Mouse (Mus musculus): ENCODE measurements around the gene Arih2. TPM values are rescaled to one million over a fixed set of nuclear protein-coding genes. Genes with fewer than 3 reads are reported as not detected.

Gene Arih2
- polyA plus RNA-seq, 1 experiment from 2014 or later = 36.6 TPM

DNA sequence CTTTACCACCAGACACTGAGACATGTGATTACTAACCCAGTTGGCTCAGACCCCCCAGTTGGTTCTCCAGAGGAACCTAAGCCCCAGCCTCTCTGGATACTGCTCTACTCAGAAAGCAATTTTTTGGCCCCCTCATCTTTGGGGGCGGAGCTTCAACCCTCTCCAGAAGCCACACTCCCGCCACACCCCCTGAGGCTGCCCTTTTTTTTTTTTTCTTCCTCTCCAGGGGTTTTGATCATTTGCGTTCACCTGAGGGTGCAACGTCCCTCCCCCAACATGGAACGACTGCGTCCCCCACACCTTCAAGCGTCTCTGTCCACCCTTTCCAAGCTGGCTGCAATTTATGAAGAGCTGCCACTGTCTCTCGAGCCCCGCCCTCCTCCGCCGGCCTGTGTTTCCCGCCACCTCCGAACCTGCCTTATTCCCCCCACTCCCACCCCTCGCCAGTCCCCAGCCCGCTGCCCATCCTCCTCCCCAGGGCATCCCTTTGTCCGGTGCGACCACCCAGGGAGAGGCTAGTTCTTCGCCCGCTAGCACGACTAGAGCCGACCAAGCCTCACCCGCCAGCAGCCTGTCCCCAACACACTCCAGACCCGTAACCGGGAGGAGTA lies 71.1 kb downstream of the Arih2 start:
- peak overlapping the region; percentile 84 for H3K4me3 ChIP-seq
- peaks cover 59% of the 10 kb centered on the region for H3K4me1 ChIP-seq
- ATAC-seq (ENCODE audit: extremely low read depth, insufficient number of reproducible peaks, low FRiP score, low TSS enrichment) = no peak
- H3K27ac ChIP-seq (replicated peaks) = peak overlapping the region; percentile 96
- peaks cover 69% of the 10 kb centered on the region for H3K36me3 ChIP-seq
- H3K9ac ChIP-seq = peak overlapping the region; percentile 98
- no peaks in the 10 kb centered on the region for H3K27me3 ChIP-seq (replicated peaks)
- peak overlapping the region; percentile 78 for H3K4me2 ChIP-seq
- WGBS = under 1% methylated on average over 24 of the region's 24 CpGs
- no peaks in the 10 kb centered on the region for H3K9me3 ChIP-seq

DNA sequence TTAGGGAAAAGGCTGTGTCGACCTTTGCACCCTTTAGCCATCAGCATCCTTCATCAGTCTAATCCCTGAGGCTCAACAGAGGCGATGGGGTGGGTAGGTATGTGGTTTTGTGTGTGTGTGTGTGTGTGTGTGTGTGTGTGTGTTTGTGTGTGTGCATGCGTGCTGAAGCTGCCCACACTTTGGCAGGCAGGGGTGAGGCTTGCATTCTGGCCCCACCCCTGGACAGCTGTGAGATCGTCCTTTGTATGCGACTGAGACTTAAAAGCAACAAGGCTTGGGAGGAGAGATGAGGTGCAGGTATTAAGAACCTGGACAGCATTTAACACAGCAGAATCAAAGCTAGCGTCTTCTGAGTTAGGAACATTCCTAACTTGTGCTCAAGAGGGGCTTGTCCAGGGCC lies 72.2 kb downstream of the Arih2 start:
- Histone ChIP-seq H3K4me2 (peak overlapping the region; percentile 78), H3K4me1 (peaks cover 56% of the 10 kb centered on the region), H3K36me3 (peaks cover 69% of the 10 kb centered on the region), H3K27ac (replicated peaks) (no peak overlapping the region), H3K4me3 (peak overlapping the region; percentile 84), H3K27me3 (replicated peaks) (no peaks in the 10 kb centered on the region), H3K9me3 (no peaks in the 10 kb centered on the region), H3K9ac (peak overlapping the region; percentile 98)
- ATAC-seq (ENCODE audit: extremely low read depth, insufficient number of reproducible peaks, low FRiP score, low TSS enrichment) = no peak
- WGBS = 56% methylated on average over 6 of the region's 6 CpGs

DNA sequence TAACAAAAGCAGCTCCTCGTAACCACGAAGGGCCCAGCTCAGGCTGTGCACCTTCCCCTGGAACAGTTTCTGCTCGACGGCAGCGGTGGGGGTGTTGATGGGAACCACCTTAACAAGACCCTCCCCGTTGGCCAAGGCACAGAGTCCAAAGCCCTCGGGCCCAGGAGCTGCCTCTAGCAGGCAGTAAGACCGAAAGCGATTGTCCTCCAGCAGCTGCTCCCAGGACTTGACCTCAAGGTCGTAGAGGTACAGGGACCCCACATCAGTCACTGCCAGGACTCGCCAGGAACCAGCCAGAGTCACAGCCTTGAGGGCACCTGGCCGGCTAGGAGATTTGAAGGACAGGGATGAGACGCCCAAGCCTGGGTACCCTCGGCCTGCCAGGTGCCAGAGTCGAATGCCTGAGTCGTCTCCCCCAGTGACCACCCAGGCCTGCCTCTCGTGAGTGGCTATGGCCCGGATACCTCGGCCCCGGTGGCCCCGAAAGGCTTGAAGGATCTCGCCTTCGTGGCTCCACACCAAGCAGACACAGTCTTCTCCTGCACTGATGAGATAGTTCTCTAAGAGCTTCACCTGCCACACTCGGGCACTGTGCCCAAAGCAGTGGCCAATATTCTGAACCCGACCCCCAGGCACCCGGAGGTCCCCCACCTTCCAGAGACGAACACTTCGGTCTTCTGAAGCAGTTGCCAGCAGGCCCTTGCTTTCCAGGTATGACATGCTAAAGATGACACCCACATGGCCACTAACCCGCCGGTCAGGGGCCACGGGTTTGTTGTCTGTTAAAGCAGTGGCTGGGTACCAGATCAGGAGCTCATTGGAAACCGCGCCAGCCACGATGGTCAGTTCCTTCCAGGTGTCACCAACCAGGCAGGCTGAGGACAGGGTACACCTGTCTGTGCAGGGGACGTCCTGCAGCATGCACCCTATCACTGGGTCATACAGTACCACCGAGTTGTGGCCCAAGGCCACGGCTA lies 73.6 kb downstream of the Arih2 start:
- Histone ChIP-seq H3K9ac (0 out of 2 replicates have a peak overlapping the region, but pooled peaks have one; percentile 30), H3K4me3 (no peak overlapping the region), H3K27ac (replicated peaks) (no peak overlapping the region), H3K4me2 (no peak overlapping the region), H3K36me3 (peaks cover 69% of the 10 kb centered on the region), H3K9me3 (no peaks in the 10 kb centered on the region), H3K4me1 (peaks cover 60% of the 10 kb centered on the region), H3K27me3 (replicated peaks) (no peaks in the 10 kb centered on the region)
- WGBS = 82% methylated on average over 37 of the region's 37 CpGs
- no peak for ATAC-seq (ENCODE audit: extremely low read depth, insufficient number of reproducible peaks, low FRiP score, low TSS enrichment)

DNA sequence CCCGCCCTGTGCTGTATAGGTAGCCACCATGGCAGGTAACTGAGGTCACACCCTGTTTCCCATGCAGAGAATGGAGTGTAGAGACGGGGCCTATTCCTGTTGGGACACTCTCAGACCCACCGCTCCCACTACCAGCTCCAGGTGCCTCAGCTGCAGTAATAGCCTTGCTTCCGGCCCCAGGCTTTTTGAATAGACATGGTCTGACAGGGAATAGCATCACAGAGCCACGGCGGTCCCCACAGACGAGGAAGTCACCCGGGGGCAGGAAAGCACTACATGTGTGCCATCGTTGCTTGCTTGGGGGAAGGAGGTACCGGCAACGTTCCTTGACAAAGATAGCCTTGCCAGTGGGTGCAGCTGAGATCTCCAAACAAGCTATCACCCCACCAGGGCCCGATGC lies 74.3 kb downstream of the Arih2 start:
- peaks cover 66% of the 10 kb centered on the region for H3K4me1 ChIP-seq
- no peak overlapping the region for H3K4me2 ChIP-seq
- H3K9ac ChIP-seq = 0 out of 2 replicates have a peak overlapping the region, but pooled peaks have one; percentile 30
- H3K9me3 ChIP-seq = no peaks in the 10 kb centered on the region
- H3K27me3 ChIP-seq (replicated peaks) = no peaks in the 10 kb centered on the region
- H3K4me3 ChIP-seq = no peak overlapping the region
- ATAC-seq (ENCODE audit: extremely low read depth, insufficient number of reproducible peaks, low FRiP score, low TSS enrichment) = no peak
- H3K36me3 ChIP-seq = peaks cover 63% of the 10 kb centered on the region
- 85% methylated on average over 12 of the region's 12 CpGs for WGBS
- no peak overlapping the region for H3K27ac ChIP-seq (replicated peaks)

DNA sequence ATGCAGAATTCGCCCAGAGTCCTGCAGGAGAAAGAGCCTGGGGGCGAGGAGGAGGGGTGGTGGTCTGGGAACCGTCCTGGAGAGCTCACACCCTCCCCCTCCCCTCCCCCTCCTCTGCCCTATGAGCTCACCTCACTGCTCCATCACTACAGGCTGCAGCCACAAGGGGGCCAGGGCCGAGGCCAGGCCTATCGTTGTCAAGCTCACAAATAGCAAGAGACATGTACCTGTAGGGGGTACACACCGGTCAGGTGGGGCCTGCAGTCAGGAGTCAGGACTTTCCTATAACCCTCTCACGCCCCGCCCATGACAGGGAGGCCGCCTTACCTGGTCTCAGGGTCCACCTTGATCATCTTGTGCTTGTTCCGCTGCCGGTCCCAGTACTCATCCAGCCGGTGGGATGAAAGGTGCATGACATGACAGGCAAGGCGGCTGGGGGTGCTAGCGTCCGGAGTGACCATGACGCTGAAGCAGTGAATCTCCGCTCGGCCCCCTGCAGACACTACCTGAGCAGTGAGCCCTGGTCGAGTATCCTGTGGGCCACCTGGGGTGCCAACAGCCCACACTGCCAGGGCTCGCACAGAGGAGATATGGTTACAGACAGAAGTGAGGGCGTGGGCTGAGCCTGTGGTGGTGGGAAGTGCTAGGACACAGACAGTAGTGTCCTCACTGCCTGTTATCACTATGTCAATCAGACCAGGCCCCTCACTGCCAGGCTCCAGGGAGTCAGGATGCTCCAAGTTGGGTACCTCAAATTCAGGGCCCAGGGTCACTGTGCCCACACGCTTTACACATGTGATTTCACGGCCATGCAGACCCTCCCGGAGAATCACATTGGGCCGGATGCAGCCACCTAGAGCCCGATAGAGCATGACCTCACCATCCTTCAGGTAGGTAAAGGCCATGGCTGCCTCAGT lies 75.2 kb downstream of the Arih2 start:
- Histone ChIP-seq H3K27me3 (replicated peaks) (no peaks in the 10 kb centered on the region), H3K4me3 (no peak overlapping the region), H3K9ac (0 out of 2 replicates have a peak overlapping the region, but pooled peaks have one; percentile 3), H3K9me3 (no peaks in the 10 kb centered on the region), H3K27ac (replicated peaks) (no peak overlapping the region), H3K4me2 (no peak overlapping the region), H3K4me1 (peaks cover 63% of the 10 kb centered on the region), H3K36me3 (peaks cover 63% of the 10 kb centered on the region)
- ATAC-seq (ENCODE audit: extremely low read depth, insufficient number of reproducible peaks, low FRiP score, low TSS enrichment) = no peak
- WGBS = 52% methylated on average over 26 of the region's 26 CpGs

DNA sequence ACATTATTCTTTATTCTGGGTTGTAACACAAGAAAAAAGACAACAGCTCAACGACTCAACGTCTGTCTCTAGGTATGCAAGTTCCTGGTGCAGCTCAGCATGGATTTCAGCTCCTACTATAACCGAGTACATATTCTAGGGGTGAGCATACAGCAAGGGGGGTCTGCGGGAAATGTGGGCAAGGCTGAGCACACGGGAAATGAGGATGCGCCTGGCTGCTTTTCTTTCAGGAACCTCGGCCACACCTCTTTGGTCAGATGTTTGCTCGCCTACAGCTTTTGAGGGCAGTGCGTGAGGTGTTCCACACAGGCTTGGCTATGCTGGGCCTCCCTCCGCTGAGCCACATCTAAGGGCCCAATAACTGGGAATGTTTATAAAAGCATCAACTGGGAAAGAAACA lies 76.9 kb downstream of the Arih2 start:
- WGBS = 87% methylated on average over 10 of the region's 10 CpGs
- no peak for ATAC-seq (ENCODE audit: extremely low read depth, insufficient number of reproducible peaks, low FRiP score, low TSS enrichment)
- H3K27me3 ChIP-seq (replicated peaks) = no peaks in the 10 kb centered on the region
- peaks cover 63% of the 10 kb centered on the region for H3K36me3 ChIP-seq
- no peaks in the 10 kb centered on the region for H3K9me3 ChIP-seq
- H3K27ac ChIP-seq (replicated peaks) = no peak overlapping the region
- no peak overlapping the region for H3K4me3 ChIP-seq
- no peak overlapping the region for H3K4me2 ChIP-seq
- no peak overlapping the region for H3K9ac ChIP-seq
- H3K4me1 ChIP-seq = peaks cover 69% of the 10 kb centered on the region

DNA sequence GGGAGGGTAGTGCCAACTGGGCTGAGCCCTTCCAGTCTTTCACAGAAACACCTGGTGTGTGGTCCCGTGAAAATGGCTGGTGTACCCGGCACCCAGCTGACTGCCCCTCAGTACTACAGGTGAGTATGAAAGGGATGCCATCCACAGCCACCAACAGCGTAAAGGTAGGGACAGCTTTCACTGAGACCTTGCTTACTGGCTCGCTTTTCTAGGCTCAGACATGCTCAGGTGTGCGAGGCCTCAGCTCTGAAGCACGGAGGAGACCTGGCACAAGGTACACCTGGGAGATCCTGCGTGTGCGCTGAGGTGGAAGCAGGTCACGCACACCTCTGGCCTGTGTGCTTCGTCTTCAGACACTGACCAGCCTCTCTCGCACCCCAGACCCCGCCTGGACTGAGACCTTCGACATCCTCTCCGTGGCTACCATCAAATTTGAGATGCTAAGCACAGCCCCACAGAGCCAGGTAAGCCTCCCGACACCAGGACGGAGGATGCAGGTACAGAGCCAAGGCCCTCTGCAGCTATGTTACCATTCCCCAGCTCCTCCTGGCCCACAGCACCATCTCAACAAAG lies 77.7 kb downstream of the Arih2 start:
- H3K4me2 ChIP-seq = no peak overlapping the region
- peaks cover 61% of the 10 kb centered on the region for H3K4me1 ChIP-seq
- no peaks in the 10 kb centered on the region for H3K27me3 ChIP-seq (replicated peaks)
- no peak overlapping the region for H3K4me3 ChIP-seq
- no peak overlapping the region for H3K27ac ChIP-seq (replicated peaks)
- no peak overlapping the region for H3K9ac ChIP-seq
- H3K9me3 ChIP-seq = no peaks in the 10 kb centered on the region
- peaks cover 58% of the 10 kb centered on the region for H3K36me3 ChIP-seq
- WGBS = 93% methylated on average over 16 of the region's 16 CpGs
- ATAC-seq (ENCODE audit: extremely low read depth, insufficient number of reproducible peaks, low FRiP score, low TSS enrichment) = no peak

DNA sequence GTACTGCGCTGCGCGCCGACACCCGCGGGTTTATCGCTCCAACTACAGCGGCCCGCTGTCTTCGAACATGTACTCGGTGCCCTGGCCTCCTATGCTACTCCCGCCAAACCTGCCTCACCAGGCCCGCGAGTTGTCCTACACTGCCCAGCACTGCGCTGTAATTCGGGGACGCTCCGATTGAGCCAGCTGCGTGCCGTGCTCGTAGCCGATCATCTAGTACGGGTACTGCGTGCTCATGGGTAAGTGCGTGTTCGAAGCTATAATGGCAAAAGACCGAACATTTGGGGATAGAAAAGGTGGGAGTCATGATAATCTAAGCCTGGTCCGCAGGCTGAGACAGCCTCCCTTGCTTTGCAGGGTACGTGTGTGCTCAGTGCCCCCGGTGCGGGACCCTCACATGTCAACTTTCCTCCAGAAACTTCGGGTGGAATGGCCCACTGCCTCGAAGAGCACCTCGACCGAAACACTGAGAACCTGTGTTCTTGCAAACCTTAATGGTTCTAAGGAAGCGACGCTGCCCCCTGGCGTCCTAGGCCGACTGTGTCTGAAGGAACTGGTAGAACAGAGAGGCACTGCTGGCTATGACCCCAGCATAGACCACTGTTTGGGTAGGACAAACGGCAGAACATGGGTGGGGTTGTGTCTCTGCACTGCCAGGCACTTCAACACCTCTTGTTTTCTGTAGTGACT lies 78.8 kb downstream of the Arih2 start:
- no peaks in the 10 kb centered on the region for H3K27me3 ChIP-seq (replicated peaks)
- H3K4me1 ChIP-seq = peaks cover 58% of the 10 kb centered on the region
- WGBS = 1% methylated on average over 40 of the region's 40 CpGs
- H3K4me3 ChIP-seq = peak overlapping the region; percentile 68
- no peak for ATAC-seq (ENCODE audit: extremely low read depth, insufficient number of reproducible peaks, low FRiP score, low TSS enrichment)
- H3K36me3 ChIP-seq = peaks cover 53% of the 10 kb centered on the region
- H3K4me2 ChIP-seq = peak overlapping the region; percentile 98
- no peaks in the 10 kb centered on the region for H3K9me3 ChIP-seq
- H3K9ac ChIP-seq = peak overlapping the region; percentile 83
- H3K27ac ChIP-seq (replicated peaks) = peak overlapping the region; percentile 60

DNA sequence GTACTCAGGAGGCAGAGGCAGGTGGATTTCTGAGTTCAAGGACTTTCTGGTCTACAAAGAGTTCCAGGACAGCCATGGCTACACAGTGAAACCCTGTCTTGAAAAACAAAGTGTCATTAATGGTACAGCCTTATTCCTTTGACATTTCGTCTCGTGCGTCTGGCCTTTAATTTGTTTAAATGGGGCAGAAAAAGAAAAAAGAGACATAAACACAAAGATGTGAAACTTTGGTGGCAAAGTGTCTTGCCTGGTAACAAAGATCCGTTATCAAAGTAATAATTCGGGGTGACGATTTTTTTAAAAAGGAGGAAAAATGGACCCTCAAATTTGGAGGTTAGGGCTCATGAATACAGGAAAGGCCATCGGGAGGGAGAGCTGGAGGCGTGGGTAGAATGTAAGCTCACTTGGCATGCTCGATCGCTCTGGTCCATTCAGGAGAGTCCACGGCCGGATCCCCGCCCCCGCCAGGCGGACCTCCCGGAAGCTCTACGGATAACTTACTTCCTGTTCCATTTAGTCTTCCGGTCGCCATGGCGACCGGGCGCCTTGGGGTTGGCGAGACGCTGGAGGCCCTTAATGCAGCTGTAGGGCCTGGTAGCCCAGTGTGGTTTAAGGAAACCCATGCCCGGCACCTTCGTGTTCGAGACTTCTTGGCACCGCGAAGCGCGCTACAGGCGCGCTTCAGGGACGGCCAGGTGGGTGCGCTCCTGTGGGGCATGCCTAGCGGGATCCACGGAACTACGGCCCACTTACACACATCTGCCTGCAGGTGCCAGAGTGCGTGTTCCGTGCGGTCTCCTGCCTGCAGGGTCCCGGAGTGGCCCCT lies 79.6 kb downstream of the Arih2 start, which contains the start of gene Dalrd3:
Gene Dalrd3, plus strand, starts transcription at position 506 of the 826 bp plus-strand sequence.
- H3K4me3 ChIP-seq = peak within 1 kb of the TSS; percentile 68
- H3K27ac ChIP-seq (replicated peaks) = peak within 1 kb of the TSS; percentile 60
- peak; percentile 17; the same call in 1 of the 2 replicates for ATAC-seq (ENCODE audit: extremely low read depth, insufficient number of reproducible peaks, low FRiP score, low TSS enrichment)
- WGBS = 5% methylated on average over 42 of the region's 42 CpGs
- H3K4me2 ChIP-seq = peak within 1 kb of the TSS; percentile 98
- H3K36me3 ChIP-seq = peaks cover 53% of the 10 kb centered on the region
- H3K27me3 ChIP-seq (replicated peaks) = no peaks in the 10 kb centered on the region
- peaks cover 51% of the 10 kb centered on the region for H3K4me1 ChIP-seq
- no peaks in the 10 kb centered on the region for H3K9me3 ChIP-seq
- H3K9ac ChIP-seq = peak within 1 kb of the TSS; percentile 83

Measured in heart, embryonic 13.5 days (tissue).